Mouse (Mus musculus) lung, postnatal 4 days (tissue): ENCODE results near the gene H2afv.
"Not testable (repeated sequence)": the region's sequence is repeated elsewhere in the genome, so short reads cannot be mapped to it uniquely, and the experiment has no call there.

ENCODE experiments used
- DNase-seq, 2 experiments: peaks; one replicate each; pipeline ENCODE4 v3.0.0; 2021

Gene H2afv

GRCm38 (mm10) chr11:6414751-6415550 lies 29.3 kb downstream of the H2afv start, which contains the start of gene Ppia:
TSS of gene Ppia (plus strand) at chr11:6415443.
- DNase-seq = peak in 1 of 2 experiments; percentile 29

GRCm38 (mm10) chr11:6413264-6413663 lies 31.0 kb downstream of the H2afv start:
- DNase-seq = no peak

GRCm38 (mm10) chr11:6411684-6412083 lies 32.6 kb downstream of the H2afv start:
- peak; percentile 79 to 87 for DNase-seq

GRCm38 (mm10) chr11:6410755-6411154 lies 33.5 kb downstream of the H2afv start:
- DNase-seq = not testable (repeated sequence)

- peak in 1 of 2 experiments; percentile 37 for DNase-seq
These were observed 34.1 kb downstream of the H2afv start for GRCm38 (mm10) chr11:6410050-6410602.

- DNase-seq = no peak
These were observed 37.1 kb downstream of the H2afv start for GRCm38 (mm10) chr11:6407162-6407621.

- DNase-seq = peak; percentile 78 to 86
These were observed 37.7 kb downstream of the H2afv start for GRCm38 (mm10) chr11:6406251-6407161.

- DNase-seq = peak in 1 of 2 experiments; percentile 44
These were observed 38.6 kb downstream of the H2afv start for GRCm38 (mm10) chr11:6405591-6406081.

GRCm38 (mm10) chr11:6404699-6405566 lies 39.3 kb downstream of the H2afv start:
- DNase-seq = peak; percentile 75 to 89

- no peak for DNase-seq
These were observed 40.3 kb downstream of the H2afv start for GRCm38 (mm10) chr11:6403830-6404405.

GRCm38 (mm10) chr11:6402515-6403510 lies 41.4 kb downstream of the H2afv start:
- DNase-seq = peak; percentile 69 to 81

GRCm38 (mm10) chr11:6398141-6398540 lies 46.1 kb downstream of the H2afv start:
- DNase-seq = no peak

GRCm38 (mm10) chr11:6395565-6395964 lies 48.7 kb downstream of the H2afv start:
- no peak for DNase-seq

GRCm38 (mm10) chr11:6393866-6394265 lies 50.4 kb downstream of the H2afv start:
- no peak for DNase-seq

- no peak for DNase-seq
These were observed 51.4 kb downstream of the H2afv start for GRCm38 (mm10) chr11:6392857-6393256.

- no peak for DNase-seq
These were observed 52.5 kb downstream of the H2afv start for GRCm38 (mm10) chr11:6391516-6392276.

GRCm38 (mm10) chr11:6390376-6391053 lies 53.7 kb downstream of the H2afv start:
- no peak for DNase-seq

GRCm38 (mm10) chr11:6389483-6389921 lies 54.7 kb downstream of the H2afv start:
- DNase-seq = peak in 1 of 2 experiments; percentile 37
